8 mouse cellular contexts compared by ENCODE assay signal in the genomic region with DNA sequence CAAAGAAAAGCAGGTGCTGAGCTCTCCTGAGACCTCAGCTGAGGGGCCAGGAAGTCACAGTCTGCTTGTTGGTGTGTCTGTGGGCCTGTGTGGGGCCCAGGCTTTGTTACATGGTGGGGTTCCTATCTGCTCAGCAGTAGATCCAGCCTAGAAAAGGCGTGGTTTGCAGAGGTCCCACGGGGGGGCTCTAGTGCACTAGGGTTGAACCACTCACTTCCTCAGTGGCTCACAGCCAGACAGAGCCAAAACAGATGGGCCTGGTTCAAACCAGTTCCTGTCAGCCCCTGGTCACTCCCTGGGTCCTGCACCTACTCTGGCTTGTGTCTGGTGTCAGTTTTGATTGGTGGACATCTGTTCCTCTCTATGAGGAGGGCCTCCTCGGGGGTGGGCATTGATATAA.
DNase-seq lines count a peak whose midpoint lies in the region; ATAC-seq and TF ChIP-seq lines count a peak whose summit lies in the region.

No protein-coding gene starts in this region.

- H3K4me2 ChIP-seq in lung, embryonic 14.5 days, result no peak overlapping the region

- H3K9ac ChIP-seq in lung, embryonic 14.5 days, result no peak overlapping the region

- 0 out of 2 replicates have a peak, but pooled peaks cover 3% of the 10 kb centered on the region for H3K27me3 ChIP-seq in lung, embryonic 14.5 days (ENCODE audit: insufficient read depth, low read length)

- peak; percentile 42 for TF ChIP-seq CTCF in lung, embryonic 14.5 days (IDR thresholded peaks at IDR 0.05; ENCODE audit: low read depth)

- H3K36me3 ChIP-seq in lung, embryonic 14.5 days (ENCODE audit: insufficient read depth), result no peaks in the 10 kb centered on the region

- ATAC-seq in lung, embryonic 14.5 days (ENCODE audit: insufficient read depth), result peak; percentile 90
- no peak for ATAC-seq in erythroid progenitor cell, adult 5-6 weeks (replicated peaks; ENCODE audit: low FRiP score, poor library complexity, severe bottlenecking)

- H3K4me1 ChIP-seq in lung, embryonic 14.5 days (ENCODE audit: insufficient read depth), result peaks cover 7% of the 10 kb centered on the region; the same call in 1 of the 2 replicates

- peak; percentile 47 to 81 for DNase-seq in left cerebral cortex, postnatal 10 days (ENCODE audit: extremely low spot score in 1 of 2, low spot score in 2 of 2)
- DNase-seq in left cerebral cortex, adult 11 months (ENCODE audit: low spot score), result no peak
- DNase-seq in adrenal gland, adult 8-10 months, result peak; percentile 24
- DNase-seq in gastrocnemius, postnatal 36 days, result peak; percentile 32 to 42
- peak; percentile 51 for DNase-seq in kidney, adult 18-20 months
- peak; percentile 92 for DNase-seq in lung, embryonic 14.5 days
- peak; percentile 42 for DNase-seq in spleen, adult 12 weeks (ENCODE audit: low spot score)

- no peaks in the 10 kb centered on the region for H3K9me3 ChIP-seq in lung, embryonic 14.5 days (ENCODE audit: low read depth, low read length)

- 13% methylated on average over 3 of the region's 3 CpGs for WGBS in lung, embryonic 14.5 days

- intact Hi-C loops in left cerebral cortex, postnatal 10 days (cut with DNase I), result no loop called here
- intact Hi-C loops in gastrocnemius, postnatal 36 days (cut with DNase I), result no loop called here

- H3K4me3 ChIP-seq in lung, embryonic 14.5 days (ENCODE audit: low read depth, low read length), result no peak overlapping the region

- no peak overlapping the region for H3K27ac ChIP-seq in lung, embryonic 14.5 days (ENCODE audit: low read depth)
